Mouse (Mus musculus) kidney, adult 11 months (tissue): ENCODE measurements around the gene Eml4.

Experiments
- DNase-seq: peaks from one replicate; pipeline ENCODE4 v3.0.0; 2022

Eml4 gene

GRCm38 (mm10) chr17:83350379-83351091, at the start of gene Eml4:
Gene Eml4 (plus strand): TSS chr17:83350931.
- DNase-seq: peak; percentile 93

DNA sequence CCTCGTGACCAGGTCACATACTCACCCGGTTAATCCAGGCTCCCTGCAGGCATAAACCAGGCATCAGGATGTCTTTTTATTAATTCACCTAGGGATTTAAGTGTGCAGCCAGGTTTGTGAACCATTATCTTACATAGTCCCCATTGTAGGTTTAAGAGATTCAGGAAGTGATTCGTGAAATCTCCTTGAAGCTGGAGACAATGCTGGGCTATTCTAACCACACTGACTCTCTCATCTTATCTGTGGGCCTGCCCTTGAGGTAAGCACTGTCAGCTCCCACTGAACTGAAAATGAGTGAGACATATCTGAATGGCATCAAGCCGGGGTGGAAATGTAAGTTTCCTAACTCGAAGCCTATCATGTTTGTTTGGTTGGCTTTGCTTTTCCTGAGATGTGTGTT, 49.3 kb upstream of the Eml4 start:
- DNase-seq: no peak

DNA sequence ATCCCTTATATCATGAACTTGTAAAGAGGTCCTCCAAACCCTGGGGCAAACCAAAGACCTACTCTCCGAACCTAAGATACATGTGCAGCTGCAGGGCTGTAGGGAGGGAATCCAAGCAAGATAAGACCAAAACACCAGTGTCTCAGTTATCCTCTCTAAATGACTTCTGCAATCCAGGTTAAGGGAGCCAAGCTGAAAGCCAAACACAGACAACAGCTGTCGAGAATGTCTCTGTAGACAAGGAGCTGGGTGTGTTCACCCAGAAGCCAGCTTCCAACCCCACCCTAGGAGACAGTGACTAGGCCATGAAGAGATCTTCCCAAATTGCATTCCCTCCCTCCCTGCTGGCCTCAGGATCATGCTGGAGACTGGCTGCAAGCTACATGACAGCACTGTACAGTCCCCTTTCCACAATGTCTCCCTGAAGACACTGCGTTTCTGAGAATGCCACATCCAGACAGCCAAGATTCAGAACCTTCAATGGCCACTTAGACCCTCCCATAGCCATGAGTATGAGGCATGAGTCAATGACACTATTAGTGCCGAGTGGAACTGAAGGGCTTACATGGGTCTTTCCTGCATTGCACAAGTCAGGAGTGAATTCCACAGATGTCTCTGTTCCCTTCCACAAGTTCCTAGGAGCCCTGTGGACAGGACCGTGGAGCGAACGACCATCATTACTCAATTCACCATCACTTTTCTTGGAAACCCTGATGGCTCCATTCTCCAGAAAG, 46.5 kb upstream of the Eml4 start:
- no peak for DNase-seq

- no peak for DNase-seq
These were observed 43.6 kb upstream of the Eml4 start for GRCm38 (mm10) chr17:83306964-83307640.

DNA sequence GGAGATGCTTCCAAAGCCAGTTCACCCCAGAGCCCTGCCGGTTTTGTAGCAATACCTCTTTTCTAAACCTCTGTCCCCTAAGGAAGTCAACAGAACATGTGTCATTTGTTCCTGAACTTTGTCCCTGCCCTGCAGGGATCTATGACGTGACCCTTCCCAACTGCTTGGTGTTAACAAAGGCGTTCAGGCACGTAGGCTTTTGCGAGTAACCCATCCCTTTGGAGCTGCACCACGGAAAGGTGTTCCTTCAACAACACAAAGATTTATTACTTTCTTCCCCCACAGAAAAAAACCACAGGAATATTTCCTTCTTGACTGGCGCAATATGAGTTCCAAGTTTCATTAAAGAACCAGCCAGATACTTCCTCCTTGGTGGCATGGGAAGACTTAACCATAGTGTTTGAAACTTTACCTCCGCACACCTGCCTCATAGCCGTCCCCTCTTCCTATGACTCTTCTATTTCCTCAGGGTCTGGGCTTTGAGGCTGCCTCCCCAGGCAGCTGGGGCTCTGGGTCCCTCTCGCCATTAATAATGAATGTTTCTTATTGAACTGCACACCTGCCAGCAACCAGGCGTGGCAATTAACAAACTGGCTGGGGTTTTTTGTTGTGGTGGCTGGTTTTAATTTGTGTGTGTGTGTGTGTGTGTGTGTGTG, 43.0 kb upstream of the Eml4 start:
- DNase-seq: no peak

DNA sequence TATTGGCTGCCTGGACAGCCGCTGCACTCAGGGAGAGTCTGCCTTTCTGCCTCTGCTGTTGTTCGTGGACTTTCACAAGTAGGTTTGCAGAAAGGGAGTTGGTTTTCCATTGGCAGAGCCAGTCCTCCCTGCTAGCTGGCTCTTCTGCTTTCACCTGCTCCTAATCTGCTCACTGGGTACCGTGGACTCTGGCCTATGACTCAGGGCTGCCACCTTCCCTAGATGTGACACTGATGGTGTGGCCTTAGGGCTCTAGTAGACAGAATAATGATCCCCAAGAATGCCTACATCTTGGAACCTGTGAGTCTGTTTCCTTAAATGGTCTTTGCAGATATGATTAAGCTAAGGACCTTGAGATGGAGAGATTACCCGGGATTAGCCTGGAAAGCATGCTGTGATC, 42.3 kb upstream of the Eml4 start:
- DNase-seq: no peak

GRCm38 (mm10) chr17:83309243-83309642, 41.5 kb upstream of the Eml4 start:
- no peak for DNase-seq

DNA sequence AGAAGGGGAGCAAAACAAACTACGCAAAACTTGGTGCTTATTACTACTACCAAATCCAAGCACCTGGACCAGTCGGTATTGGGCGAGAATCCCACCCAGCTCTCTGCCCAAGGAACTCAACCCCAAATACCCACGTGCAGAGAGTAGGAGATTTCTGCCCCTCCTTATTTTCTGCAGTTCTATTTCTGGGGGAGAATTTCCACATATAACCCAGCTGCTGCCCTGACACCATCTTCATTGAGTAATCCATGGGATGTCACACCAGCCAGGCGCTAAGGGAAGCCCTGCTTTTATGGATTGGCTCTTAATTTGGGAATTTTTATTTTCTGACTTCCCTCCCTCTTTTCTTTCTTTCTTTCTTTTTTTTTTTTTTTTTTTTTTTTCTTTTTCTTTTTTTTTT, 38.9 kb upstream of the Eml4 start:
- DNase-seq: no peak

GRCm38 (mm10) chr17:83312244-83312918, 38.4 kb upstream of the Eml4 start:
- DNase-seq: peak; percentile 44

- DNase-seq: no peak
These were observed 37.6 kb upstream of the Eml4 start for GRCm38 (mm10) chr17:83313046-83313689.

GRCm38 (mm10) chr17:83315476-83315875, 35.3 kb upstream of the Eml4 start:
- no peak for DNase-seq

GRCm38 (mm10) chr17:83322621-83323335, 28.0 kb upstream of the Eml4 start:
- DNase-seq: peak; percentile 38

- peak; percentile 11 for DNase-seq
These were observed 27.1 kb upstream of the Eml4 start for GRCm38 (mm10) chr17:83323410-83324268.

- no peak for DNase-seq
These were observed 26.5 kb upstream of the Eml4 start for GRCm38 (mm10) chr17:83324269-83324616.

GRCm38 (mm10) chr17:83335183-83335584, 15.5 kb upstream of the Eml4 start:
- no peak for DNase-seq

DNA sequence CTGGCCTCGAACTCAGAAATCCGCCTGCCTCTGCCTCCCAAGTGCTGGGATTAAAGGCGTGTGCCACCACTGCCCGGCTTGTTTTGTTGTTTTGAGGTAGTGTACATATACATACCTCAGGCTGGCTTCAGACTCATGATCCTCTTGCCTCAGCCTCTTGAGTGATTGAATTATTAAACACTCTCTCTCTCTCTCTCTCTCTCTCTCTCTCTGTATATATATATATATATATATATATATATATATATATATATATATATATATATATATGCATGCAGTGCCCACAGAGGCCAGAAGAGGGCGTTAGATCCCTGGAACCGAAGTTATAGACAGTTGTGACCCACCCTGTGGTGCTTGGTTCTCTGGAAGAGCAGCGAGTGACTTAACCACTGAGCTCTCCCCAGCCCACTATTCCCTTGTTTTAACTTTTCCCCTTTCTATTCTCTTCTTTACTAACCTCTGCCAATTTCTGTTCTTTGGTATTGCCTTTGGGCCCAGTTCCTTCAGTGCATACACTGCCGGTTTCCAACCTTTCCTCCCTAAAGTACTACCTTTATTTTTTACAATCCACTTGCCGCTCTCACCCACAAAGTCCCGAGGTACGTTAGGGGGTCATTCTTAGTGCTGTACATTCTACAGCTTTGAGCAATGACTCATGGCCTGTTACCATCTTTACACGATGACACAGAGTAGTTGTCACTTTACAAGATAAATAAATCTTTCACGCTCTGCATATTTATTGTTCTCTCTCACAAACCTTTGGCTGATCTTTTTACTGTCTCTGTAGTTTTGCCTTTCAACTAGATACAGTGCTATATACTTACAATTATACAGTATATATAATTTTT, 13.5 kb upstream of the Eml4 start:
- no peak for DNase-seq

- DNase-seq: no peak
These were observed 11.2 kb upstream of the Eml4 start for GRCm38 (mm10) chr17:83339368-83340085.

DNA sequence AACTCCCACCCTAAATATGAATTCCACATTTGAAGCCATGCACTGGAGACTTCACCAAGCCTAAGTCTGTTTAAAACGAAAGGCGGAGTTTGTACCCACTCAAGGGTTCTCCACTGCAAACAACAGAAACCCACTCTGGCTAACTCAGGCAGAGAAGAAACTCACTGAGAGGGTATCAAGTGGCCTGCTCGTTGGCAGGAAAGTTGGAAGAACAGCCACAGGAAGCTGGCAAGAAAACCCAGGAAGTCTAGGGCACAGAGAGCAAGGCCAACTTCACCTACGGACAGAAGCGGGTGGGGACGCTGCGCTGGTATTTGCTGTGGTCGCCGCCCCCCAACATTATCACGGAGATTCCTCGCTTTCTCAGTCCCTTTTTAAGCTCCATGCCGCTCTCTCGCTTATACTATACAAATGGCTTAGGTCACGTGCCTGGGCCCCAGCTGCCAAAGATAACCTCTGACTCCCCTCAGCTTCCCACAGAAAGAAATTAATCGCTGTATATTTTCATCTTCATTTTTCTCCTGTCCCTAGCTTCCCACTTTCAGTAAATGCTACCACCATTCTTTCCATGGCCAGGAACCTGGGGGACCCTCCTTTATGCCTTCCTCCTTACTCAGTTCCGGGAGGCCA, 9.7 kb upstream of the Eml4 start:
- DNase-seq: no peak

DNA sequence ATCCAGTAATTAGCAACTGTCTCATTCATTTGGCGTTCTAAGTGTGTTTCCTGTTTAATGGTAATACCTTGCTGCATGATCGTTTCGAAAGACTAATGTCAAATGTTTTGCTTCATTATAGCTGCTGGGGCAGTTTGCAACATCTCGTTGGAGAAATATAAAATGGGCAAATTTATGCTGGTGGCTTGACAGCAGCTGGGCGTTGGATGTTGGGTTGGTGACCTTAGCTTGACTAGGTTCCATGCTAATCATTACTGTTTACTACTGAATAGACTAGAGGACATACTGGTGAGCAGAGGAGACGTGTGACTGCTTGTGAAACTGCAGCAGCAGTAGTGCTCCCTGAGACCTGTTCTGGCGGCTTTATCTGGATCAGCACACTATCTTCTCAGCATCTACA, 6.5 kb upstream of the Eml4 start:
- no peak for DNase-seq
